Mouse (Mus musculus) intestine, postnatal 0 days (tissue): ENCODE data around the gene Cubn. TPM values are rescaled to one million over a fixed set of nuclear protein-coding genes. Genes with fewer than 3 reads are reported as not detected.
A peak's percentile ranks its signal among the peaks of the same experiment; 100 is the strongest.

ENCODE experiments used
- ATAC-seq: fragments of 200-750 bp; cut with Nextera tagmentation; 2 replicates; pipeline ENCODE4 v1.8.0; 2017; ENCODE audit warnings: mild to moderate bottlenecking, moderate TSS enrichment, moderate library complexity
- H3K27ac ChIP-seq: fragments of 300-500 bp; sonication (generic); 2 replicates; pipeline ENCODE4 v1.5.1; 2014; ENCODE audit warnings: mild to moderate bottlenecking, low read depth, low read length, moderate library complexity
- H3K27me3 ChIP-seq: fragments of 300-500 bp; sonication (generic); replicated peaks from 2 replicates; pipeline ENCODE4 v1.6.1; 2014; ENCODE audit warnings: low read length, mixed read lengths; ENCODE audit not compliant: control insufficient read depth, insufficient read depth
- H3K36me3 ChIP-seq: fragments of 300-500 bp; sonication (generic); 2 replicates; pipeline ENCODE4 v1.6.1; 2014; ENCODE audit warnings: mild to moderate bottlenecking, moderate library complexity; ENCODE audit not compliant: control insufficient read depth, insufficient read depth
- H3K4me1 ChIP-seq: fragments of 300-500 bp; sonication (generic); replicated peaks from 2 replicates; pipeline ENCODE4 v1.6.1; 2014; ENCODE audit warnings: antibody characterized with exemption, low read length, mixed read lengths; ENCODE audit not compliant: control insufficient read depth, insufficient read depth
- H3K4me2 ChIP-seq: fragments of 300-500 bp; sonication (generic); replicated peaks from 2 replicates; pipeline ENCODE4 v1.6.1; 2014; ENCODE audit warnings: low read depth, mild to moderate bottlenecking, moderate library complexity
- H3K4me3 ChIP-seq: fragments of 300-500 bp; sonication (generic); 2 replicates; pipeline ENCODE4 v1.5.1; 2014; ENCODE audit warnings: low read depth, low read length
- H3K9ac ChIP-seq: fragments of 300-500 bp; sonication (generic); 2 replicates; pipeline ENCODE4 v1.6.1; 2014; ENCODE audit warnings: mild to moderate bottlenecking, low read depth, low read length
- H3K9me3 ChIP-seq: fragments of 300-500 bp; sonication (generic); 2 replicates; pipeline ENCODE4 v1.6.1; 2016; ENCODE audit warnings: mixed run types; ENCODE audit not compliant: control insufficient read depth
- CTCF ChIP-seq: sonication (generic); IDR thresholded peaks from 2 replicates; pipeline ENCODE4 v1.5.1; 2016; ENCODE audit warnings: low read depth, mild to moderate bottlenecking, control low read depth, antibody characterized with exemption, moderate library complexity
- WGBS: fragments of 180-500 bp; shearing (Covaris S2); extraction: QIAGEN DNeasy Blood & Tissue Kit; methylation state at CpG from one replicate; pipeline ENCODE4 v1.1.7; 2014; 5-methylcytosine and 5-hydroxymethylcytosine counted together
- polyA plus RNA-seq: library from polyadenylated mRNA; unstranded; fragments of >200 nt; fragmentation: Nextera tagmentation; extraction: Ambion mirVana; gene quantifications from 2 replicates; pipeline ENCODE4 v1.2.1, GENCODE M21; 2015

Gene Cubn
- polyA plus RNA-seq, 1 experiment from 2014 or later, result 32.1 TPM

- Histone ChIP-seq H3K4me2 (no peak overlapping the region), H3K27me3 (no peaks in the 10 kb centered on the region), H3K27ac (no peak overlapping the region), H3K9ac (no peak overlapping the region), H3K4me3 (no peak overlapping the region), H3K9me3 (no peaks in the 10 kb centered on the region), H3K36me3 (no peaks in the 10 kb centered on the region), H3K4me1 (no peaks in the 10 kb centered on the region)
- 31% methylated on average over 3 of the region's 3 CpGs for WGBS
- no peak for TF ChIP-seq CTCF
- ATAC-seq, result no peak
Measured at GRCm38 (mm10) chr2:13396124-13396540, 95.5 kb downstream of the Cubn start.

- no peaks in the 10 kb centered on the region for H3K27me3 ChIP-seq
- ATAC-seq, result no peak
- no peak overlapping the region for H3K4me3 ChIP-seq
- peaks cover 5% of the 10 kb centered on the region; the same call in 1 of the 2 replicates for H3K36me3 ChIP-seq
- no peak overlapping the region for H3K9ac ChIP-seq
- TF ChIP-seq CTCF, result no peak
- no peak overlapping the region for H3K4me2 ChIP-seq
- no peaks in the 10 kb centered on the region for H3K4me1 ChIP-seq
- H3K9me3 ChIP-seq, result no peaks in the 10 kb centered on the region
- 29% methylated on average over 3 of the region's 3 CpGs for WGBS
- 0 out of 2 replicates have a peak overlapping the region, but pooled peaks have one; percentile 15 for H3K27ac ChIP-seq
Measured at GRCm38 (mm10) chr2:13391018-13391417, 100.6 kb downstream of the Cubn start.

DNA sequence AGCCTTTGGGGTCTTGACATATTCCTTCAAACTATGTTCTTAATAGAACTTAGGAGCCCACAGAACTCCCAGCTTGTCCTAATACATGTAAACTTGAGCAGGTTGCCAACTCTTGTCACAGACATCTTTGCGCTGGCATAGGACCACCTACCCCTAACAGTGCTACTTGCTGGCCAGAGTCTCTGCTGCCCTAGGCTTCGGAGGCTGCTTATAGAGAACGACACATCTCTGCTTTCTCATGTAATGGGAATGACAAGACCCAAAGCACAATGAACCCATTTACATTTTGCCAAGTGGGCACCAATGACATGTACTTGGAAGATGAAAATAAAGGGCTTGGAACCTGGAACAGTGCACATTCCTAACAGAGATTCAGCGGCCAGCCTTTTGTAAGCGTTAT, 105.0 kb downstream of the Cubn start:
- no peak overlapping the region for H3K4me2 ChIP-seq
- 95% methylated on average over 5 of the region's 5 CpGs for WGBS
- peaks cover 5% of the 10 kb centered on the region; the same call in 1 of the 2 replicates for H3K36me3 ChIP-seq
- no peaks in the 10 kb centered on the region for H3K4me1 ChIP-seq
- no peak for TF ChIP-seq CTCF
- no peak overlapping the region for H3K9ac ChIP-seq
- H3K9me3 ChIP-seq, result no peaks in the 10 kb centered on the region
- no peak overlapping the region for H3K4me3 ChIP-seq
- no peak for ATAC-seq
- H3K27me3 ChIP-seq, result no peaks in the 10 kb centered on the region
- H3K27ac ChIP-seq, result no peak overlapping the region

DNA sequence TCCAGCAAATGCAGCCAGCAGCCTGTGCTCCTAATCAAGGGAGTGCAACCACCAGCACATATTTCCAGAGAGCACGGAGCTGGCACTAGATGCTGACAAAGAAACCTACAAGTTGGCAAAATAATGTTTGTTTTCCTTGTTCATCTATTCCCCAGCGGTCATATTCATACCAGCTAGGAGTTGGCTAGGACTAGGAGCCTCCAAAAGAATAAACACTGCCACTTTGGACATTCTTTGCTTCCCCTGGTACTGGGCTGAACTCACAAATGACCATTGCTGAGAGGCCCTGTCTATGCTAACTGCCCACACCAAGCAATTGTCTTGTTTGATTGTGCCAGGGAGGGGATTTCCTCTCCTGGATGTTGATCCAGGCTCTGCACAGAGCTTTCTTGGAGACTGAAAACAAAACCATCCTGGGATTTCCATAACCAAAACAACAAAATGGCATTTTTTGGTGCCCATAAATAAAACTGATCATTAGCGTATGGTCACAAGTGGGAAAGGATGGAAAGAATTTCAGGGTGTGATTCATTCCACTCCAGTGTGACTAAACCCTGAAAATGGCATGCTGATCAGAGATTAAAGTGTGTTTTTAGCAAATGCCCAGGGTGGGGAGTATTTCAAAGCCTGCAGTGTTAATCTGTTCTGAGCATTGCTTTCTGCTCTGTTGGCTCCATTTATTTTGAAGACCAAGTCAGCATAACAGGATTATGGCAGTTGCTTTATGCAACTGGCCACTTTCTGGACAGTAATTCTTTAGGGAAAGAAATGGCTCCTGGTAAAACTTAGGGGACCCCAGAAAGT, 105.9 kb downstream of the Cubn start:
- TF ChIP-seq CTCF, result no peak
- WGBS, result 65% methylated on average over 3 of the region's 3 CpGs
- Histone ChIP-seq H3K27me3 (no peaks in the 10 kb centered on the region), H3K9ac (no peak overlapping the region), H3K27ac (peak overlapping the region; percentile 10; the same call in 1 of the 2 replicates), H3K36me3 (peaks cover 5% of the 10 kb centered on the region; the same call in 1 of the 2 replicates), H3K4me3 (no peak overlapping the region), H3K4me1 (no peaks in the 10 kb centered on the region), H3K4me2 (no peak overlapping the region), H3K9me3 (no peaks in the 10 kb centered on the region)
- ATAC-seq, result no peak

GRCm38 (mm10) chr2:13384775-13385541, 106.7 kb downstream of the Cubn start:
- Histone ChIP-seq H3K9me3 (no peaks in the 10 kb centered on the region), H3K4me1 (no peaks in the 10 kb centered on the region), H3K9ac (no peak overlapping the region), H3K4me3 (no peak overlapping the region), H3K4me2 (no peak overlapping the region), H3K36me3 (peaks cover 5% of the 10 kb centered on the region; the same call in 1 of the 2 replicates), H3K27ac (peak overlapping the region; percentile 10), H3K27me3 (no peaks in the 10 kb centered on the region)
- no peak for TF ChIP-seq CTCF
- 39% methylated on average over 4 of the region's 4 CpGs for WGBS
- no peak for ATAC-seq

GRCm38 (mm10) chr2:13376166-13376565, 115.4 kb downstream of the Cubn start:
- ATAC-seq, result no peak
- Histone ChIP-seq H3K9me3 (no peaks in the 10 kb centered on the region), H3K27ac (no peak overlapping the region), H3K4me1 (0 out of 2 replicates have a peak, but pooled peaks cover 9% of the 10 kb centered on the region), H3K9ac (no peak overlapping the region), H3K36me3 (peaks cover 5% of the 10 kb centered on the region; the same call in 1 of the 2 replicates), H3K4me2 (no peak overlapping the region), H3K4me3 (no peak overlapping the region), H3K27me3 (no peaks in the 10 kb centered on the region)
- TF ChIP-seq CTCF, result no peak
- WGBS, result 84% methylated on average over 4 of the region's 4 CpGs
